Mouse (Mus musculus) brain, embryonic 14.5 days (tissue): ENCODE data around the gene Nyap2.

ENCODE experiments used
- CTCF ChIP-seq: fragments of 200-500 bp; IDR thresholded peaks from 2 replicates; pipeline ENCODE4 v1.5.1; 2012; ENCODE audit warnings: inconsistent platforms, mild to moderate bottlenecking, moderate library complexity, borderline replicate concordance; ENCODE audit not compliant: insufficient read depth, insufficient read length; ENCODE audit errors: extremely low read depth
- POLR2A ChIP-seq: fragments of 200-500 bp; IDR thresholded peaks from 2 replicates; pipeline ENCODE4 v1.6.1; 2012; ENCODE audit warnings: mild to moderate bottlenecking, inconsistent platforms, borderline replicate concordance; ENCODE audit not compliant: poor library complexity, insufficient read depth, insufficient read length, severe bottlenecking; ENCODE audit errors: extremely low read depth

- TF ChIP-seq CTCF (no peak), POLR2A (no peak)
Measured at GRCm38 (mm10) chr1:81092056-81092455, 15.3 kb downstream of the Nyap2 start.
